Mouse (Mus musculus) forebrain, embryonic 16.5 days (tissue): ENCODE data around the gene Cxcl16. TPM values are rescaled to one million over a fixed set of nuclear protein-coding genes. Genes with fewer than 3 reads are reported as not detected.
"Not testable (repeated sequence)": the region's sequence is repeated elsewhere in the genome, so short reads cannot be mapped to it uniquely, and the experiment has no call there.

Source experiments
- ATAC-seq: fragments of 200-750 bp; cut with Nextera tagmentation; 2 replicates; pipeline ENCODE4 v1.8.0; 2017; ENCODE audit warnings: mild to moderate bottlenecking, moderate library complexity
- H3K27ac ChIP-seq: fragments of 300-500 bp; sonication (generic); 2 replicates; pipeline ENCODE4 v1.5.1; 2014; ENCODE audit warnings: low read length, control low read depth
- H3K27me3 ChIP-seq: fragments of 300-500 bp; sonication (generic); replicated peaks from 2 replicates; pipeline ENCODE4 v1.6.1; 2014; ENCODE audit warnings: low read length; ENCODE audit not compliant: control insufficient read depth, insufficient read depth
- H3K36me3 ChIP-seq: fragments of 300-500 bp; sonication (generic); 2 replicates; pipeline ENCODE4 v1.6.1; 2014; ENCODE audit not compliant: control insufficient read depth, insufficient read depth
- H3K4me1 ChIP-seq: fragments of 300-500 bp; sonication (generic); replicated peaks from 2 replicates; pipeline ENCODE4 v1.6.1; 2014; ENCODE audit warnings: low read length; ENCODE audit not compliant: control insufficient read depth, insufficient read depth
- H3K4me2 ChIP-seq: fragments of 300-500 bp; sonication (generic); 2 replicates; pipeline ENCODE4 v1.6.1; 2014; ENCODE audit warnings: mild to moderate bottlenecking, low read length, control low read depth
- H3K4me3 ChIP-seq: fragments of 300-500 bp; sonication (generic); replicated peaks from 2 replicates; pipeline ENCODE4 v1.5.1; 2014; ENCODE audit warnings: mild to moderate bottlenecking, low read length, control low read depth
- H3K9ac ChIP-seq: fragments of 300-500 bp; sonication (generic); replicated peaks from 2 replicates; pipeline ENCODE4 v1.6.1; 2014; ENCODE audit warnings: low read depth, low read length, control low read depth
- H3K9me3 ChIP-seq: fragments of 300-500 bp; sonication (generic); 2 replicates; pipeline ENCODE4 v1.6.1; 2016; ENCODE audit warnings: low read length; ENCODE audit not compliant: control insufficient read depth
- WGBS: fragments of 180-500 bp; shearing (Covaris S2); extraction: QIAGEN DNeasy Blood & Tissue Kit; methylation state at CpG from one replicate; pipeline ENCODE4 v1.1.7; 2014; 5-methylcytosine and 5-hydroxymethylcytosine counted together
- polyA plus RNA-seq: library from polyadenylated mRNA; unstranded; fragments of >200 nt; fragmentation: Nextera tagmentation; extraction: Ambion mirVana; gene quantifications from 2 replicates; pipeline ENCODE4 v1.2.1, GENCODE M21; 2015

Gene Cxcl16
- polyA plus RNA-seq, 1 experiment from 2014 or later = 2.0 TPM

- 29% methylated on average over 5 of the region's 5 CpGs for WGBS
- H3K4me3 ChIP-seq = peak overlapping the region; percentile 79
- H3K4me1 ChIP-seq = peaks cover 23% of the 10 kb centered on the region
- ATAC-seq = no peak
- peak overlapping the region; percentile 93; the same call in 1 of the 2 replicates for H3K9ac ChIP-seq
- no peaks in the 10 kb centered on the region for H3K27me3 ChIP-seq
- no peaks in the 10 kb centered on the region for H3K9me3 ChIP-seq
- H3K36me3 ChIP-seq = 0 out of 2 replicates have a peak, but pooled peaks cover under 1% of the 10 kb centered on the region
- peak overlapping the region; percentile 52 for H3K4me2 ChIP-seq
- H3K27ac ChIP-seq = peak overlapping the region; percentile 95
Measured at GRCm38 (mm10) chr11:70431574-70431973, 28.2 kb downstream of the Cxcl16 start.

DNA sequence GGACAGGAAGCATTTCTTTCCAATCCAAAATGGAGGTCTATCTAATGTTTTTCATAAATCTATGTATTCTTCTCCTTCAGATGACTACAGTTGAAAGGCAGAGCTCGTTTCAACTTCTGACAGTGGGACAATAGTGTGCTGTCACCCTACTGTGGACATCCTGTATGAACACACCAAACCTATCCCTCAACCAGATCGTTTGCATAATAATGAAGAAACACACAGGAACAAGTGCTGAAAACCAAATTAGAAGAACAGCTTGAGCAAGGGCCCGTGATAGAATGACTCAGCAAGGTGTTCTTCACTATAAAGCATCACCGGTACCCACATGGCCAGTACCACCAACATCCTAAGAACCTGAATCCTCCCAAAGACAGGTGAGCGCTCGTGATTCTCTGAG, 33.2 kb downstream of the Cxcl16 start:
- not testable (repeated sequence) for H3K9me3 ChIP-seq, H3K27ac ChIP-seq, ATAC-seq, H3K4me2 ChIP-seq, H3K4me3 ChIP-seq, H3K27me3 ChIP-seq, H3K36me3 ChIP-seq, H3K4me1 ChIP-seq, H3K9ac ChIP-seq
- WGBS = 58% methylated on average over 6 of the region's 6 CpGs

GRCm38 (mm10) chr11:70419486-70419885, 40.3 kb downstream of the Cxcl16 start:
- H3K4me1 ChIP-seq = no peaks in the 10 kb centered on the region
- no peak for ATAC-seq
- no peak overlapping the region for H3K4me2 ChIP-seq
- H3K4me3 ChIP-seq = no peak overlapping the region
- H3K9me3 ChIP-seq = no peaks in the 10 kb centered on the region
- 71% methylated on average over 5 of the region's 5 CpGs for WGBS
- H3K27ac ChIP-seq = no peak overlapping the region
- no peaks in the 10 kb centered on the region for H3K36me3 ChIP-seq
- H3K9ac ChIP-seq = no peak overlapping the region
- H3K27me3 ChIP-seq = no peaks in the 10 kb centered on the region

GRCm38 (mm10) chr11:70418199-70418598, 41.6 kb downstream of the Cxcl16 start:
- H3K4me3 ChIP-seq = no peak overlapping the region
- H3K9ac ChIP-seq = no peak overlapping the region
- no peak overlapping the region for H3K27ac ChIP-seq
- no peaks in the 10 kb centered on the region for H3K27me3 ChIP-seq
- no peak overlapping the region for H3K4me2 ChIP-seq
- no peaks in the 10 kb centered on the region for H3K4me1 ChIP-seq
- no peak for ATAC-seq
- no peaks in the 10 kb centered on the region for H3K9me3 ChIP-seq
- 64% methylated on average over 4 of the region's 4 CpGs for WGBS
- no peaks in the 10 kb centered on the region for H3K36me3 ChIP-seq

DNA sequence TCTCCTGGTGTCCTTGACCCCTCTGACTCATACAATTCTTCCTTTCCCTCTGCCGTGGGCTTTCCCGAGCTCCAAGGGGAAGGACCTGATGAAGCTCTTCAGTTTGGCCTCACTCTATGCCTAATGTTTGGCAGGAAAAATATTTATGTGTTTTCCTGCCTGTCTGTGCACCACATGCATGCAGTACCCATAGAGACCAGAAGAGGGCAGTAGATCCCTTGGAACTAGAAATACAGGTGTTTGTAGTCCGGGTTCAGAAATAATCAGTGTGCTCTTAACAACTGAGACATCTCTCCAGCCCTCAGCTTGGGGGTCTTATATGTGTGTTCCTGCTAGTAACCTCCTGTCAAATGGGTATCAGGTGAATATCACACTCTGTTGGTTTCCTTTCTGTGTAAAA, 45.8 kb downstream of the Cxcl16 start:
- no peaks in the 10 kb centered on the region for H3K27me3 ChIP-seq
- H3K4me2 ChIP-seq = no peak overlapping the region
- ATAC-seq = no peak
- peaks cover 5% of the 10 kb centered on the region for H3K4me1 ChIP-seq
- no peak overlapping the region for H3K27ac ChIP-seq
- no peak overlapping the region for H3K9ac ChIP-seq
- no peaks in the 10 kb centered on the region for H3K9me3 ChIP-seq
- 5% methylated on average over 3 of the region's 3 CpGs for WGBS
- no peaks in the 10 kb centered on the region for H3K36me3 ChIP-seq
- no peak overlapping the region for H3K4me3 ChIP-seq

DNA sequence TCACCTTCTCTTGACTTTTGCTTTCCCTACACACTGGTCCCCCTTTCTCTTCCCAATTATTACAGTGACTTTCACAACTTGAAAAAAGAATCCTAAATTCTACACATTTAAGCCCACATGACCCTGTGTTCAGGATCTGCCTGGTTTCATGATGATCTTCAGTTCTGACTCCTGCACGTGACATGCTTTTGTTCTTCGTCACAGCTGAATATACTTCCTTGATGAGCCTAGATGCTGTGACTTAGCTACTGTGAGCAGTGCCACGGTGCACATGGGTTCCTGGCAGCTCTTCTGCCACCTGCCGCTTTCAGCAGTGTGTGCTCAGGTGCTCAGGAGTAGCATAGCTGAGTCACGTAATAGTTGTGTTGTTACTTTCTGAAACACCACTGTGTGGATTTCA, 47.2 kb downstream of the Cxcl16 start:
- H3K9ac ChIP-seq = no peak overlapping the region
- H3K27me3 ChIP-seq = no peaks in the 10 kb centered on the region
- H3K4me3 ChIP-seq = no peak overlapping the region
- no peak overlapping the region for H3K4me2 ChIP-seq
- ATAC-seq = no peak
- H3K4me1 ChIP-seq = peaks cover 17% of the 10 kb centered on the region
- no peaks in the 10 kb centered on the region for H3K9me3 ChIP-seq
- no peaks in the 10 kb centered on the region for H3K36me3 ChIP-seq
- no peak overlapping the region for H3K27ac ChIP-seq
- 82% methylated on average over 5 of the region's 5 CpGs for WGBS

GRCm38 (mm10) chr11:70410297-70410643, 49.5 kb downstream of the Cxcl16 start:
- Histone ChIP-seq H3K4me2 (peak overlapping the region; percentile 77), H3K4me1 (peaks cover 19% of the 10 kb centered on the region), H3K9ac (peak overlapping the region; percentile 99), H3K27me3 (no peaks in the 10 kb centered on the region), H3K4me3 (peak overlapping the region; percentile 95), H3K36me3 (no peaks in the 10 kb centered on the region), H3K27ac (peak overlapping the region; percentile 83), H3K9me3 (no peaks in the 10 kb centered on the region)
- no peak for ATAC-seq
- 60% methylated on average over 6 of the region's 6 CpGs for WGBS

DNA sequence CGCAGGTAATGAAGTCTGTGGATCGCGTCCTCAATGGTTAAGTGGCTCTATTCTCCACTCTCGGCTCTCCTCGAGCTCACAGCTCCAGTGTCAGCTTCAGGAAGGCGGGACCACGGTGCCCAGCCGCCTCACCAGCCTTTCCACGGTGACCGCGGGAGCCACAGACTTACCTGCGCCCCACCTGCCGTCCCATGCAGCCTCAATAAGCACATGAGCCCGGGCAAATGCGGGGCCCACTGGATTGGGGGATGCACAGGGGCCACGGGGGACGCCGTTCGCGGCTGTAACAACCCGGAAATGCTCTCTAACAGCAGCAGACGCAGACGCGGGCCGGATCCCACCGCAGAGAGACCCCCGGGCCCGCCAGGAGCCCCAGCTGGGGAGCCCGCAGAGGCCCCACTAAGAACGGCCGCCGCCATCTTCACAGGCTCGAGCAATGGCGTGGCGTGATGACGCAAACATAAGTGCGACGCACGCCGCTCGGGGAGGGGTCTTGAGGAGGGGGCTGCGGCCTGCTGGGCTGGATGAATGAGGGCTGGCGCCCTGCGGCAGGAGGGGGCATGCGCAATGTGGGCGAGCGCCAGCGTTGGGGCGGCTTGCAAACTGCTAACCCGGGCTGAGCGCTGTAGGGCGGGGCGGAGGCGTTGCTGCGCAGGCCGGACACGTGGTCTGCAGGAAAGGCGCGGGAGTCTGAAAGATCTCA, 50.0 kb downstream of the Cxcl16 start, which contains the start of gene Pelp1:
TSS of gene Pelp1 (minus strand) at position 438 of the 703 bp plus-strand sequence.
- peak within 1 kb of the TSS; percentile 83 for H3K27ac ChIP-seq
- peak within 1 kb of the TSS; percentile 77 for H3K4me2 ChIP-seq
- no peaks in the 10 kb centered on the region for H3K27me3 ChIP-seq
- ATAC-seq = peak; percentile 99
- peaks cover 19% of the 10 kb centered on the region for H3K4me1 ChIP-seq
- H3K36me3 ChIP-seq = no peaks in the 10 kb centered on the region
- no peaks in the 10 kb centered on the region for H3K9me3 ChIP-seq
- 1% methylated on average over 59 of the region's 59 CpGs for WGBS
- peak within 1 kb of the TSS; percentile 99 for H3K9ac ChIP-seq
- H3K4me3 ChIP-seq = peak within 1 kb of the TSS; percentile 95
